Mouse (Mus musculus) retina, adult 2 months (tissue): ENCODE results near the gene Prr11.
A peak's percentile ranks its signal among the peaks of the same experiment; 100 is the strongest.

Experiments used
- DNase-seq: peaks from one replicate; pipeline ENCODE4 v3.0.0-alpha.2; 2012; ENCODE audit warnings: low read depth, low spot score

Prr11 gene

GRCm38 (mm10) chr11:87108409-87108754 is at the start of gene Prr11:
Gene Prr11 (minus strand): TSS chr11:87108708.
- no peak for DNase-seq

GRCm38 (mm10) chr11:87158012-87158411 is 49.5 kb upstream of the Prr11 start:
- no peak for DNase-seq

GRCm38 (mm10) chr11:87136233-87136632 is 27.7 kb upstream of the Prr11 start:
- no peak for DNase-seq

- peak; percentile 82 for DNase-seq
Measured at GRCm38 (mm10) chr11:87126824-87127816, 18.6 kb upstream of the Prr11 start, which contains the start of gene Trim37. Gene Trim37 (plus strand): TSS chr11:87127077.

- DNase-seq, result no peak
Measured at GRCm38 (mm10) chr11:87126281-87126823, 17.8 kb upstream of the Prr11 start.

GRCm38 (mm10) chr11:87125562-87125961 is 17.1 kb upstream of the Prr11 start:
- DNase-seq, result no peak

- DNase-seq, result no peak
Measured at GRCm38 (mm10) chr11:87121864-87122263, 13.4 kb upstream of the Prr11 start.

GRCm38 (mm10) chr11:87110172-87110909 is 1.8 kb upstream of the Prr11 start:
- no peak for DNase-seq

GRCm38 (mm10) chr11:87109519-87110171 is 1.1 kb upstream of the Prr11 start:
- DNase-seq, result no peak

GRCm38 (mm10) chr11:87108755-87109518 is 429 bp upstream of the Prr11 start, which contains the start of gene Ska2:
Gene Ska2 (plus strand): TSS chr11:87109234.
- peak; percentile 98 for DNase-seq

- DNase-seq, result no peak
Measured at GRCm38 (mm10) chr11:87087142-87087541, 21.4 kb downstream of the Prr11 start.

GRCm38 (mm10) chr11:87086290-87086984 is 22.1 kb downstream of the Prr11 start, which contains the start of gene Smg8:
Gene Smg8 (minus strand): TSS chr11:87086774.
- DNase-seq, result peak; percentile 84

GRCm38 (mm10) chr11:87085461-87085860 is 23.0 kb downstream of the Prr11 start:
- no peak for DNase-seq

GRCm38 (mm10) chr11:87083712-87084111 is 24.8 kb downstream of the Prr11 start:
- no peak for DNase-seq

- peak; percentile 73 for DNase-seq
Measured at GRCm38 (mm10) chr11:87073866-87074440, 34.6 kb downstream of the Prr11 start, which contains the start of gene Gdpd1. Gene Gdpd1 (minus strand): TSS chr11:87074062.

- peak; percentile 46 for DNase-seq
Measured at GRCm38 (mm10) chr11:87073343-87073865, 35.1 kb downstream of the Prr11 start.

- DNase-seq, result no peak
Measured at GRCm38 (mm10) chr11:87062087-87062486, 46.4 kb downstream of the Prr11 start.

- no peak for DNase-seq
Measured at GRCm38 (mm10) chr11:87060410-87060809, 48.1 kb downstream of the Prr11 start.

GRCm38 (mm10) chr11:87056286-87056685 is 52.2 kb downstream of the Prr11 start:
- DNase-seq, result no peak
